Mouse (Mus musculus): ENCODE data around the gene Mff. TPM values are rescaled to one million over a fixed set of nuclear protein-coding genes. Genes with fewer than 3 reads are reported as not detected.

Gene Mff
- total RNA-seq, 2 experiments from 2014 or later: 110 to 116 TPM

Other genes with a start within 250 kb of the Mff start
- gene Col4a4, start 138.0 kb upstream of the Mff start, total RNA-seq (2021): 1 to 10 TPM; 4.2 to 5.0 TPM
- gene Col4a3, start 138.0 kb upstream of the Mff start, total RNA-seq (2021): 1 to 10 TPM; 1.5 to 2.3 TPM
- not detected for gene Tm4sf20, start 43.6 kb downstream of the Mff start, total RNA-seq (2021)
- not detected for gene Gm47791, start 46.4 kb downstream of the Mff start, total RNA-seq (2021)
- gene Agfg1, start 114.6 kb downstream of the Mff start, total RNA-seq (2021): 10 to 100 TPM; 47.9 to 54.4 TPM
- gene A030005L19Rik, start 188.4 kb downstream of the Mff start, total RNA-seq (2021): not detected
- not detected for gene A030014E15Rik, start 200.0 kb downstream of the Mff start, total RNA-seq (2021)
- gene Gm6217, start 206.5 kb downstream of the Mff start, total RNA-seq (2021): not detected
- gene A030003K21Rik, start 218.5 kb downstream of the Mff start, total RNA-seq (2021): not detected
- gene Gm7544, start 231.1 kb downstream of the Mff start, total RNA-seq (2021): not detected
- gene Gm47955, start 235.4 kb downstream of the Mff start, total RNA-seq (2021): not detected

All from adrenal gland, adult 18-20 months (tissue).